Mouse (Mus musculus) brain, adult 2 months (tissue): ENCODE measurements around the gene Zfp59.
"Not testable (repeated sequence)": the region's sequence is repeated elsewhere in the genome, so short reads cannot be mapped to it uniquely, and the experiment has no call there.

Experiments
- DNase-seq: peaks from one replicate; pipeline ENCODE4 v3.0.0; 2011; ENCODE audit warnings: low read depth, low spot score

Gene Zfp59

DNA sequence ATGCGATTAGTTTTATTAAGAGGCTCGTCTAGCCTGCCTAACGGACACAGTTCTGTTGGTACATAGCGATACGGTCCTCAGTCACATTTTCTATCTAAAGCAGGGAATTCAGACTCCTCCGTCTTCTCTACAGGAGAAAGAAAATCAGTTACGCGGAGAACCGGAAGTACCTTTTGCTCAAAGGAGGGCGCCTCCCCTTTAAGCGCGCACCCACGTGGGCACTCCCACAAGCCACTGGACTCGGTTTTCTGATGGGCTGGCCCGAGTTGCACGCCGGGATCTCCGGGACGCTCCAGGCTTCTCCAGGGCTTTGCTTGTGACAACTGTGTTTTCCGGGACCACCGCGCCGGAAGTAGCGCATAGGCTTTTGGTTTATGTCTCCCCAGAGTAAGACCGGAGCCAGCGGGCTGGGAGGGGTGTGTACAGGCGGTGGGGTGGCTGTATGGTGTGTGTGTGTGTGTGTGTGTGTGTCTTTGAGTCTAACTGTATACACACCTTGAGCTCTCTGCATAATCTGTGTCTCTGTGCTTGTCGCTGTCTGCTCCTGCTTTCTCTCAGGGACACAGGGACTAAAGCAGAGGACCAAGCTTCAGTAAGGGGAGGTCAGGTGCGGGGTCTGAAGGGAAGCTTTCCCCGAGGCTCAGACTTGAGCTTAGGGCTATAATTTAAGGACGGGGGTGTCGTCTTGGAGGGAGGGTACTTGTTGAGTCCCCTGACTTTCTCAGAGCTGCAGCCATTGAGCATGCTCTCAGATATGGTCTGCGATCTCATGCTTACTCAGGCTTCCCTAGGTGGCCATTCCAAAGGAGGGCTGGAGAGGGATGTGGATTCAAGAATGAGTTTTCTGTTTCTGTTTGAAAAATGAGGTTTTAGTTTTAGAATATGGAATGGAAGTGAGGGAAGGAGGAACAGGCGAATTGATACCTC is at the start of gene Zfp59:
Zfp59 (plus strand) TSS at position 285 of the 927 bp plus-strand sequence.
- peak; percentile 95 for DNase-seq

DNA sequence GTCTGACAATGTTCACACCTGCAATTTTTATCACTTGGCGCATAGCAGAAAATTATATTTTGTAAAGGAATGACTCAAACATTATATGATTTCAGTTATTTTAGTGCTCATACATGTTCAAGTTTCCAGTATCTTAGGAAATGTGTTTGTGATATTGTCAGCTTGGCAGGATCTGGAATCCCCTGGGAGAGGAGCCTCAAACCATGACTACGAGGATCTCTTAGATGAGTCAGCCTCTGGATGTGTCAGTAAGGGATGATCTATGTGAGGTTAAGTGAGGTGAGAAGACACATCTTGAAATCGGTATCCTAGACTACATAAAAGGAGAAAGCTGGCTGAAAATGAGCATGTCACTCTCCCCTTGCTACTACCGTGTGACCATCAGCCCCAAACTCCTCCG is 49.1 kb upstream of the Zfp59 start:
- DNase-seq = peak; percentile 17

DNA sequence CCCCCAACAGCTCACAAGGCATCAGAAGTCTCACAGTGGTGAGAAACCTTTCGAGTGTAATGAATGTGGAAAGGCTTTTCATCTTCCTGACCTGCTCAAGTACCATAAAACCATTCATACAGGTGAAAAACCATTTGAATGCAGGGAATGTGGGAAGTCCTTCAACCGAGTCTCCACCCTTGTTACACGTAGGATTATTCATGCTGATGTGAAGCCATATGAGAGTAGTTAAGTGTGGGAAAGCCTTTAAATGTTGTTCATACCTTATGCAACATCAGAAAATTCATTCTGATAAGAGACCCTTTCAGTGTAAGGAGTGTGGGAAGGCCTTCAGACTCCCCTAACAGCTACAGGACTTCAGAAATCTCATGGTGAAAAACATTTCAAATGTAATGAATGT is 44.5 kb upstream of the Zfp59 start:
- not testable (repeated sequence) for DNase-seq

DNA sequence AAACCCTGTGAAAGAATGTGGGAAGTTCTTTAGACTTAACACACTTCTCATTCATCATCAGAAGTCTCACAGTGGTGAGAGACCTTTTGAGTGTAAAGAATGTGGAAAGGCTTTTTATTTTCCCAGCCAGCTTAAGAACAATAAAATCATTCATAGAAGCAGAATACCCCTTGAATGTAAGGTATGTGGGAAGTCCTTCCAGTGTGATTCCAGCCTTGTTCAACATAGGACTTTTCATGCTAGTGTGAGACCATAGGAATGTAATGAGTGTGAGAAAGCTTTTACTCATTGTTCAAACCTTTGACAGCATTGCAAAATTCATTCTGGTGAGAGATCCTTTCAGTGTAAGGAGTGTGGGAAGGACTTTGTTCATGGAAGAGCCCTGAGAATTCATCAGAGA is 43.8 kb upstream of the Zfp59 start:
- DNase-seq = no peak

DNA sequence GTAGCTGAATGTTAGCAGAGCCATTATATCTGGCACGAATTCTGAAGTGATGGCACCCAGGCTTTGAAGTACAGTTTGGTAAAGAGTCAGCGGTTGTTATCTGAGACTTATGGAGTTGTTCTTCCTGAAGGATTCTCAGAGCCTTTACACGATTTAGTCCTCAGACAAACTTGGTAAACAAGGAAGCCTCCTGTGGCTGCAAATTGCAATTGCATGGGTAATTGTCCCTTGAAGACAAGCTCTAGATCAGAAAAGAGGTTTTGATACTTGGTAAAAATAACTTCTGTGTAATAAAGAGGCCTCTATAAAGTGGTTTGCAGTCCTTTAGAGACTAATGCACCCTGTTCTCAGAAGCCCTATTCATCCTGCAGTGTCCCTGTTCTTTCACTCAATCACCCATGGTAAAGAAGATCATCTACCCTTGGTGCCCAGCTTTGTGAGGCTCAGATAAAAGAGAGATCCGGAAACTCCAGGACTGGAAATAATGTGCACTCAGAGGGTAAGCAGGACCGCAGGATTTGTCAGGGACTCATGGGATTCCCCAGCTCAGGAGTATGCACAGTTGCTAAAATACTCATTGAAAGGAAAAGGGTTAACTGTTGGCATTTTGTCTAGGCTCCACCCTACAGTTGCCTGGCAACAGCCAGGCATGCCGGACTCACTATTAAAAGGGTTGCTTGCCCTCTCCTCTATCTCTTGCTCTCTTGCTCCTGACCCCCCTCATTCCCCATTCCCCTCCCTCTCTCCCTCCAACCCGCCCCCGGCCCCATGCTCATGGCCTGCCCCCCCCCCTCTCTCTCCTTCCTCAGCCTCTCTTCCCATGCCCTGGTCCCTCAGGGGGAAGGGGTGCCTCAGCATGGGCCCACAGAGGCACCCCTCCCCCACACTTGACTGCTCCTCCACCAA is 40.2 kb upstream of the Zfp59 start:
- DNase-seq = no peak

DNA sequence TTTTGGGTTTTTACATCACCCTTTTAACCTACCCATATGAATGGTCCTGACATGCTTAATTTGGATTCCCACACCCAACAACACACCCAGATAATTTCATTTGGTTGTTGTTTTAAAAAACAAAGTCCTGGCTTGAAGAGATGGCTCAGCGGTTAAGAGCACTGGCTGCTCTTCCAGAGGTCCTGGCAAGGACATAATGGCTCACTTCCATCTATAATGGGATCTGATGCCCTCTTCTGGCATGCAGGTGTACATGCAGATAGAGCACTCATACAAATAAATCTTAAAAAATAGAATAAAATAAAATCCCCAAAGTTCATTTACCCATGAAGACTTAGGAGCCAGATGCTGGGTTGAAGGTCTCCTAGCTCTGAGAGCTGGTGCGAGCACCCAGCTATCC is 37.3 kb upstream of the Zfp59 start:
- peak; percentile 49 for DNase-seq

DNA sequence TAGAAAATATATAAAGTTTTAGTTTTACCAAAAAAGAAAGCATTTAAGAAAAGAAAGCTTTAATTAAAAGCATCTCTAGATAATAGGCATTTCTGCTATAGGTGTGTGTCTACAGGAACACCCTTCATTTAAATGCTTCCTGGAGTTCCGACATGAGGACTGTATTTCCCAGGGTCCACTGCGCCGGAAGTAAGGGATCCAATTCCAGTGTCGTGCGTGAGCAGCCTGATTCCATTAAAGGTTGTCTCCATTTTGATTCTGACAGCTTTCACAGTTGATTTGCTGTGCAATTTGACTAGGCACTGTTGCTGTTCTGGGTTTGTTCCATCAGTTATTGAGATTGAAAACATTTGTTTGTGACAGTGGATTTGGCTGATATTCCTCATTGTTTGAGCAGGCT is 35.4 kb upstream of the Zfp59 start:
- DNase-seq = no peak

DNA sequence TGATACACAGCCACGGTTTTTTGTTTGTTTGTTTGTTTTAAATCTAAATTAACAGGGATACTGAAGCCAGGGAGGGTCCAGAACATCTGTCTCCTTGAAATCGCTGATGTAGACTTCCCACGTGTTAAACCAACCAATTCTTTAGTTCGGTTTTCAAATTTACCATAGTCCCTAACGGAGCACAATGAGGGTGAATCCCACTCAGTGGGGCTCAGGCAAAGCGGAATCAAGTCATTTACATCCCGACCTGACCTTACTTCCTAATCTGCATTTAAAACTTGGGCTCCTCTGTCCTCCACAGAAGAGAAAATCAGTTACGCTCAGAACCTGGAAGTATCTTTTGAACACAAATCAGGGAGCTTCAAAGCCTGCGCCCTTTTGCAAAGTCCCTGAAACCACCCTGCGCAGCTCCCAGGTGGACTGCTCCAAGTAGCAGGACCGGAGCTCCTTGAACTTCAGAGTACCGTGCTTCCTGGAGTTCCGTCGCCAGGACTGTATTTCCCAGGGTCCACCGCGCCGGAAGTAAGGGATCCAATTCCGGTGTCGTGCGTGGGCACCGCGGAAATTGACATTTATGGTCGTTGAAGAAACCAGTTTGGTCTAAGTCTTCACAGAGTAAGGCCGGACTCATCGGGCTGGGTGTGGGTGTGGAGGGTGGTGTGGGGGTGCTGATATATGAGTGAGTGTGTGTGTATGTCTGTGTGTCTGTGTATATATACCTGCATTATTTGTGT is 33.9 kb upstream of the Zfp59 start:
- DNase-seq = peak; percentile 95

DNA sequence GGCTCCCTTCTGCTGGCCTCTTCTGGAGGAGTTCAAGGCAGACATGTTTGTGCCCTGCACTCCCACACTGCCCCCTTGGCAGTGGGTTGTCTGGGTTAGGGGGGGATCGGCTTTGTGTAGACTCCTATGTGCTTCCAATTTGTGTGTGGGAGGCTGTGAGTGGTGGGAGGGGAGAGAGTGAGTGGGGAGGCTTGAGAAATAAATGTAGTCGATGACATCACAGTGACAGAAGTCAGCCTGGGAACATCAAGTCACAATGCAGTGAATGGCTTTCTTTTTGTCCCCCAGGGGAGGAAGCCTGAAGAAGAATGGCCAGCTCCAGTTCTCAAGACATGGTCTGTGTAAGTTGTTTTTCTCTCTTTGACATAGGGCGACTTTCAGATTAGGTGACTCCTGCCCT is 31.5 kb upstream of the Zfp59 start, which contains the start of gene Zfp626:
Zfp626 (plus strand) TSS at position 301 of the 400 bp plus-strand sequence.
- not testable (repeated sequence) for DNase-seq

DNA sequence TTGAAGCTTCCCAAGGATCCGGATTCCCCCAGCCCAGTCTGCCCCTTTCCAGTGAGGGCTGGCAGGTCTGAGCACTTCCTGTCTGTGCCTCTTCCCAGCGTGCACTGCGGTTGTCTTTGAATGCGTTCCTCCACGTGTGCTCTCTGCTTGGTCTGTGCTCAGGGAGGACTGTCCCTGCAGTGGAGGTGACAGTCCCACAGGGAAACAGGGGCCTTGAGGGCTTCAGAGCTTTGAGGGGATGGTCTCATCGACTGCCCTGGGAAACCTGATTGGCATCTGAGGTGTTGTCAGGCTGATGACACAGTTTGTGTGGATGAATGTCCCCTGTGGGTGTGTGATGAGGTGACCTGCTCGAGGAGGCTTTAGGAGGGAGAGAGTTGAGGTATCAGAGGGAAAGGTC is 31.1 kb upstream of the Zfp59 start:
- not testable (repeated sequence) for DNase-seq

DNA sequence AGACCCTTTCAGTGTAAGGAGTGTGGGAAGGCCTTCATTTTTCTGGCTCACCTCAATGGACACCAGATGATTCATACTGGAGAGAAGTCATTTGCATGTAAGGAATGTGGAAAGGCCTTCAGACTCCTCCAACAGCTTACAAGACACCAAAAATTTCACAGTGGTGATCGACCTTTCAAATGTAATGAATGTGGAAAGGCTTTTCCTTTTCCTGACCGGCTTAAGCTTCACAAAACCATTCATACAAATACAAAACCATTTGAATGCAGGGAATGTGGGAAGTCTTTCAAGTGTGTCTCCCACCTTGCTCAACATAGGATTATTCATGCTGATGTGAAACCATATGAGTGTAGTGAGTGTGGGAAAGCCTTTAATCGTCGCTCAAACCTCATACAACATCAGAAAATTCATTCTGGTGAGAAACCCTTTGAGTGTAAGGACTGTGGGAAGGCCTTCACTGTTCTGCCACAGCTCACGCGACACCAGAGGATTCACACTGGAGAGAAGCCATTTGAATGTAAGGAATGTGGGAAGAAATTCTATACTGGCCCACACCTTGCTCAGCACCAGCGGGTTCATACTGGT is 19.8 kb upstream of the Zfp59 start:
- no peak for DNase-seq

DNA sequence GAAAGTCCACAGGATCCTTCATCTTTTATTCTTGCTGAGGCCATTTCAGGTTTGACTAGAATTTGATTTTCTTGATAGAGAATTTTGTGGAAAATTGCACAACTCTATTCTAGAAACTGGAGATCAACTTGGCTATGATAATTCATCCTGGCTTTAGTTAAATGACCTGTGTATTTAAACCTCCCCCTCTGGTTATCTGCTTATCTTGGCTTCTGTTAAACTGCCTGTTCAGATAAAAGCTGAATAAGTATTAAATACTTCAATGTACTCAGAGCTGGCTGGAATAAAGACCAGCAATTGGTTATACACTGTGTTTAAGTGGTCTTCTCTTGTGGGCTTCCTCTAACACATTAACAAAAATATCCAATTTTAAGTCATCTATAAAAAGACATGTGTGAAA is 15.8 kb upstream of the Zfp59 start:
- no peak for DNase-seq

DNA sequence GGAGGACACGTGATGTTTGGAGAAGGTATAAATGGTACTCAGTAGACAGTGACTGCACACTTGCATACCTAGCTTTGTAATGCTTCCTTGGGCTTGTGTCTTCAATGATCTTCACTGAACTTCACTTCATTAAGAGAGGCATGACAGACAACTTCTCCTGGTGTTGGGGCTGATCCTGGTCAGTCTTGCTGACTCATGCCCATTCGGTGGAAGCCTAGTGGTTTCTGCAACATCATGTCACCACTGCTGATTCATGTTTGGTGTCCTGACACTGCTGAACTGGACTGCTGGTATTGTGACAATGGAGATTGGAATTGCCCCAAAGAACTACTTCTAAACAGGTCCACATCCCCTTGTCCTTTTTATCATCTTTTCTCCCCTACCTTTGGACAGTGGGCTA is 4.3 kb upstream of the Zfp59 start:
- no peak for DNase-seq

DNA sequence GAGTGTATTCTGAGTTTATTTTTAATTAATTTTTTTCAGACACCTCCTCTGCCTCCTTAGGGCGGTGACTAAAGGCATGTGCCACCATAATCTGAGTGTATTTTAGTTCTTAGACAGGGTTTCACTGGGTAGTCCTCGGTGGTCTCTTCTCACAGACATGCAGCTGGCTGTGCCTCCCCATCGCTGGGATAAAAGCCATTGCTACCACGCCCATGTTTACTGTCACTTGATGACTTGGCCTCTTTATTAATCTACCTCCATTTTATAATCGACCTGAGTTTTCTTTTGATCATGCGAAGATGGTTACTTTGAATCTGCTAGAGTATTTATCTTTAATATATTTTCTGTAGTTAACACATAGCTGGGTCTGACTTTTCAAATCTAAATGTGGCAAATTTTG is 511 bp upstream of the Zfp59 start:
- DNase-seq = no peak

DNA sequence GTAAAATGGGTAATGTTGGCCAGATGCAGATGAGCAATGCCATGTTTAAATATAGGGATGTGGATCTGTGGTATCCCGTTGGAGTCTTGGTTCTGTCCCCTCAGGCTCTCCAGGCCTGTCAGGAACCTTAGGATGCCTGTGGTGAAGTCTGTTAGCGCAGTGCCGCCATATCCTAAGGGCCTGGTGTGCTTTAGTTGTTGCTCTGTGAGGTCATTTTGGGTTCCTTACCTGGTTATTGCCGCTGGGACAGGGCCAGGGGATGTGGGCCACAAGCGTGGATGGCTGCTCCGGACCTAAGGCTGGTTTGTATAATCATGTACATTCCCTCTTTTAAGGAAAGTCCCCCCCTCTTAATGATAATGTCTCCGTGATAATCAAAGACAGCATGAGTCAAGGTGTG is 1.2 kb downstream of the Zfp59 start:
- no peak for DNase-seq

DNA sequence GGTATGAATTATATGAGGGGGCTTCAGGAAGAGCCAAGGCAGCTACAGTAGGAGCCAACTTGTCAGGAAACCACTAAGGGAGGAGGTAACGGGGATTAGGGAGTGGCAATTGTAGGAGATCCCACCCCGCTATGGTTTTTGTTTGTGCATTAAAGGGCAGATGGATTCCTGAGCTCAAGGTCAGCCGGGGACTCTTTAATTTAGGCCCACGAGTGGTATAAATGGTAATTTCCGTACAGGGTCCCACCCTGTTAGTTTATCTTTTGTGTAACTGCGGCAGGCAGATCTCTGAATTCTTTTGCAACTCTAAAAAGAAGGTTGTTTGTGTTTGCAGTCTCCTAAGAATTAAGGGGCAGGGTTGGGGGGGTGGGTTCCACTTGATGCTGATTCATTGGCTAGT is 1.7 kb downstream of the Zfp59 start:
- DNase-seq = no peak

DNA sequence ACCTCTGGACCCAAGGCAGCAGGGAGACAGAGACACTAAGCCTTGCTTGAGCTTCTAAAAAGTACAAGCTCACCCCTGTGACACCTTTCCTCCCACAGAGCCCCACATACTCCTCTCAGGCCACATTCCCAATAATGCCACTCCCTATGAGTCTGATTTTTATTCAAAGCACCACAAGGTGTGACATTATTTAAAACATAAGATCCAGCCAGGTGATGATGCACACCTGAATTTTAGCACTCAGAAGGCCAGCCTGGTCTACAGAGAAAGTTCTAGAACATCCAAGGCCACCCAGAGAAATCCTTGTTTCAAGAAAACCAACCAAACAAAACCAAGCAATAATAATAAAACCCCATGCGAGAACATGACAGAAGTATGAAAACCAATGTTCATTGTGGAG is 18.8 kb downstream of the Zfp59 start, which contains the start of gene Zfp607a:
Zfp607a (plus strand) TSS at position 301 of the 400 bp plus-strand sequence.
- no peak for DNase-seq

DNA sequence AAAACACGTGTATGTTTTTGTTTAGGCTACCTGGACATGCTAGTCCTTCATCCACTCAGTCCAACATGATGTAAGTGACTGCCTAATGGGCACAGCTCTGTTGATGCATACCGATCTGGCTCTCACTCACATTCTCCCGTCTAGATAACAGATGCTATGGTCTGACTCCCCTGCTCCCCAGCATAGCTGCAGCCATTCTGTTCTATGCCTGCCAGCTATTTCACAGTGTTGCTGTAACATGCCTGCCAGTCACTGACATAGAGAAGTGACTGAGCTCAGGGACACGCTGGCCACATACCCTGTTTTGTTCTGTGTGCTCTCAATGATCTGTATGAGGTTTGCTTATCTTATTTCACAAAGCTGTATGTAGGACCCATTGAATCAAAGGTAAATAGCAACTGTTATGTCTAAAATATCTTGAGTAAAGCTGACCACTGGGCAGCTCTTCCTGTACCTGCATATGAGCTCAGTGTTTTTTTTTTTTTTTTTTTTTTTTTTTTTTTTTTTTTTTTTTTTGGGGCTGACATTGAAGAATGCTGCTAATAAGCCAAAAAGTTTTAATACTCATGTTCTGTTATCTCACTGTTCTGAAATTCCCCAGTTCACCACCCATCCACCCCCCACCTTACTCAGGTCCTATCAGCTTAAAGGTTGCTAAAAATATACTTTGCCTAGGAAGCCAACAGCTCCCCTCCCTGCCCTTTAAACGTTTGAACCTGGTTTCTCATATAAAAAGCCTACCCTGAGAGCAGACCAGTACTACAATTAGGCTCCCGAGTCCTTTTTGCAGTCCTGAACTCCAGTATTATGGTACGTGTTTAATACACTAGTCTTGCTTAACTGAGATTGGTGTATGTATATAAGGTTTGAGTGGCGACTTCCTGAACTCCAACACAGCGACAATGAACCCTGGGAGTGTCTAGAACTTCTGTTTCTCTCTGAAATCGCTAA is 21.2 kb downstream of the Zfp59 start:
- peak; percentile 55 for DNase-seq

DNA sequence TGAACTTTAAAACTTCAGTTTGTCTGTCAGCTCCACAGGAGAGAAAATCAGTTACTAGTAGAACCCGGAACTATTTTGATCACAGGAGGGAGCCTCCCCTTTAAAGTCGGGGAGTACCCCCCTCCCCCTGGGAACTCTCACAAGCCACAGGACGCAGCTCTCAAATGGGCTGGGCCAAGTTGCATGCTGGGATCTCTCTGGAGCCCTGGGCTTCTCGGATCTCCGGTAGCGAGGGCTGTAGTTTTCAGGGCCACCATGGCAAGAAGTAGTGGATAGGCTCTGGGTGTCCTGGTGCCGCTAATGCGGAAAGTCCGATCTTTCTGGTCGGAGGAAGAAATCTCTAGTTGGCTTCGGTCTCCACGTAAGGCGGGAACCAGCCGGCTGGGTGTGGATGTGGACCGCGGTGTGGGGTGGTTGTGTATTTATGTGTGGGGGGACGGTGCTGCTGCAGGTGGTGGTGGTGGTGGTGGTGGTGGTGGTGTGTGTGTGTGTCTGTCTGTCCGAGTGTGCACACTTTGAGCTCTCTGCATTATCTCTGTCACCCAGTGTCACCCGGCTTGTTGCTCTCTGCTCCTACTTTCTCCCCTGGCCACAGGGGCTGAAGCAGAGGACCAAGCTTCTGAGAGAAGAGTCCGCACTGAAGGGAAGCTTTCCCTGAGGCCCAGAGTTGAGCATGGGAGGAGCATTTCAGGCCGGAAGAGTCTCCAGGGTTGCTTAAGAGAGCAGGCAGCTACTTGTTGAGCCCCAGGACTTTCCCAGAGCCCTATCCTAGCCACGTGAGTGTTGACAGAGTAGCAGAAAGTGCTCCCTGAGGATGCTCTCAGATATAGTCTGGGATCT is 22.2 kb downstream of the Zfp59 start:
- DNase-seq = peak; percentile 71
